Mouse (Mus musculus) embryonic facial prominence, embryonic 14.5 days (tissue): ENCODE data around the gene Hdlbp. TPM values are rescaled to one million over a fixed set of nuclear protein-coding genes. Genes with fewer than 3 reads are reported as not detected.
"Not testable (repeated sequence)": the region's sequence is repeated elsewhere in the genome, so short reads cannot be mapped to it uniquely, and the experiment has no call there.

Source experiments
- ATAC-seq: fragments of 200-750 bp; cut with Nextera tagmentation; 2 replicates; pipeline ENCODE4 v1.8.0; 2017; ENCODE audit warnings: low read depth, moderate number of reproducible peaks, moderate TSS enrichment
- DNase-seq: peaks from one replicate; pipeline ENCODE4 v3.0.0-alpha.2; 2015; ENCODE audit warnings: low spot score
- H3K27ac ChIP-seq: fragments of 300-500 bp; sonication (generic); replicated peaks from 2 replicates; pipeline ENCODE4 v1.5.1; 2014; ENCODE audit warnings: low read depth, mild to moderate bottlenecking, low read length, moderate library complexity
- H3K27me3 ChIP-seq: fragments of 300-500 bp; sonication (generic); replicated peaks from 2 replicates; pipeline ENCODE4 v1.6.1; 2014; ENCODE audit warnings: low read length; ENCODE audit not compliant: control insufficient read depth, insufficient read depth
- H3K36me3 ChIP-seq: fragments of 300-500 bp; sonication (generic); 2 replicates; pipeline ENCODE4 v1.6.1; 2014; ENCODE audit warnings: low read length, mixed read lengths; ENCODE audit not compliant: control insufficient read depth, insufficient read depth
- H3K4me1 ChIP-seq: fragments of 300-500 bp; sonication (generic); 2 replicates; pipeline ENCODE4 v1.6.1; 2014; ENCODE audit warnings: antibody characterized with exemption, low read length; ENCODE audit not compliant: control insufficient read depth, insufficient read depth
- H3K4me2 ChIP-seq: fragments of 300-500 bp; sonication (generic); 2 replicates; pipeline ENCODE4 v1.6.1; 2014; ENCODE audit warnings: low read depth, mild to moderate bottlenecking, low read length, moderate library complexity, mixed read lengths
- H3K4me3 ChIP-seq: fragments of 300-500 bp; sonication (generic); 2 replicates; pipeline ENCODE4 v1.5.1; 2014; ENCODE audit warnings: low read depth, mild to moderate bottlenecking, low read length
- H3K9ac ChIP-seq: fragments of 300-500 bp; sonication (generic); 2 replicates; pipeline ENCODE4 v1.6.1; 2014; ENCODE audit warnings: low read depth, mild to moderate bottlenecking, low read length, moderate library complexity, mixed read lengths
- H3K9me3 ChIP-seq: fragments of 300-500 bp; sonication (generic); 2 replicates; pipeline ENCODE4 v1.6.1; 2016; ENCODE audit warnings: low read length; ENCODE audit not compliant: control insufficient read depth
- WGBS: fragments of 180-500 bp; shearing (Covaris S2); extraction: QIAGEN DNeasy Blood & Tissue Kit; methylation state at CpG from one replicate; pipeline ENCODE4 v1.1.7; 2014; 5-methylcytosine and 5-hydroxymethylcytosine counted together
- polyA plus RNA-seq: library from polyadenylated mRNA; unstranded; fragments of >200 nt; fragmentation: Nextera tagmentation; extraction: Ambion mirVana; gene quantifications from 2 replicates; pipeline ENCODE4 v1.2.1, GENCODE M21; 2014

Gene Hdlbp
- polyA plus RNA-seq, 1 experiment from 2014 or later, result 194 TPM

- 50% methylated on average over 3 of the region's 3 CpGs for WGBS
- Histone ChIP-seq H3K9ac (no peak overlapping the region), H3K4me3 (no peak overlapping the region), H3K4me2 (no peak overlapping the region), H3K9me3 (no peaks in the 10 kb centered on the region), H3K27ac (no peak overlapping the region), H3K27me3 (no peaks in the 10 kb centered on the region), H3K4me1 (no peaks in the 10 kb centered on the region), H3K36me3 (no peaks in the 10 kb centered on the region)
- DNase-seq, result peak; percentile 63
- ATAC-seq, result peak; percentile 87
Observed at GRCm38 (mm10) chr1:93459101-93459500, 19.5 kb downstream of the Hdlbp start.

GRCm38 (mm10) chr1:93458357-93458756, 20.3 kb downstream of the Hdlbp start:
- ATAC-seq, result no peak
- Histone ChIP-seq H3K27me3 (no peaks in the 10 kb centered on the region), H3K9ac (no peak overlapping the region), H3K9me3 (no peaks in the 10 kb centered on the region), H3K4me3 (no peak overlapping the region), H3K27ac (no peak overlapping the region), H3K4me1 (no peaks in the 10 kb centered on the region), H3K4me2 (no peak overlapping the region), H3K36me3 (no peaks in the 10 kb centered on the region)
- no peak for DNase-seq
- WGBS, result 44% methylated on average over 1 of the region's 1 CpGs

DNA sequence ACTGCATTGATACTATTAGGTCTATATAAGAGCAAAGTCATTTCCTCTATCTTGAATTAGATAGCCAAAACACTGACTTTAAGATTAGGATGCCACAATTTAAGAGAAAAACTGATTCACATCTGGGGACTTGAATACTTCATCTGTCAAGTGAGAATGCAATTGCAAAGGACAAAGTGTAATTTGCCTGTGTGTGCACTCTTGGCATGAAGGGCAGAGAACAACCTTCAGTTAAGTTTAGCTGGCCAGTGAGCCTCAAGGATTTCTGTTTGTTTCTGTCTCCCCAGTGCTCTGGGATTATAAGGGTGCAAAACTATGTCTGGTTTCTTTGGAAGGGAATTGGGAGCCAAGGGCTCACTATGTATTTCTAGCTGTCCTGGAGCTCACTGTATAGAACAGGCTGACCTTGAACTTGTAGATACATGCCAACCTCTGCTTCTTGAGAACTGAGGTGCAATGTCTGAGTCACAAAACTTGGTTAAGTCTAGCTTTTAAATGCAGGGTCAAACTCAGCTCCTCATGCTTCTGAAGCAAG, 24.8 kb downstream of the Hdlbp start:
- H3K9me3 ChIP-seq, result no peaks in the 10 kb centered on the region
- H3K27ac ChIP-seq, result no peak overlapping the region
- H3K4me1 ChIP-seq, result no peaks in the 10 kb centered on the region
- no peaks in the 10 kb centered on the region for H3K27me3 ChIP-seq
- H3K36me3 ChIP-seq, result no peaks in the 10 kb centered on the region
- no peak overlapping the region for H3K9ac ChIP-seq
- ATAC-seq (no peak), DNase-seq (no peak)
- no peak overlapping the region for H3K4me2 ChIP-seq
- H3K4me3 ChIP-seq, result no peak overlapping the region

- not testable (repeated sequence) for ATAC-seq, H3K9ac ChIP-seq, H3K4me3 ChIP-seq, H3K9me3 ChIP-seq, H3K4me2 ChIP-seq, H3K4me1 ChIP-seq, H3K27me3 ChIP-seq, H3K36me3 ChIP-seq, H3K27ac ChIP-seq, DNase-seq
- WGBS, result 81% methylated on average over 5 of the region's 5 CpGs
Observed at GRCm38 (mm10) chr1:93450118-93450517, 28.5 kb downstream of the Hdlbp start.

- Histone ChIP-seq H3K4me1 (peaks cover 17% of the 10 kb centered on the region), H3K4me3 (peak overlapping the region; percentile 96), H3K27me3 (no peaks in the 10 kb centered on the region), H3K36me3 (peaks cover 16% of the 10 kb centered on the region), H3K4me2 (peak overlapping the region; percentile 61), H3K9me3 (no peaks in the 10 kb centered on the region), H3K27ac (peak overlapping the region; percentile 96), H3K9ac (peak overlapping the region; percentile 88)
- WGBS, result 18% methylated on average over 3 of the region's 3 CpGs
- DNase-seq, result no peak
- ATAC-seq, result peak; percentile 4; the same call in 1 of the 2 replicates
Observed at GRCm38 (mm10) chr1:93445822-93446162, 32.8 kb downstream of the Hdlbp start.

- ATAC-seq, result peak; percentile 95
- WGBS, result 0% methylated on average over 32 of the region's 84 CpGs
Observed at GRCm38 (mm10) chr1:93445111-93445821, 33.3 kb downstream of the Hdlbp start.

DNA sequence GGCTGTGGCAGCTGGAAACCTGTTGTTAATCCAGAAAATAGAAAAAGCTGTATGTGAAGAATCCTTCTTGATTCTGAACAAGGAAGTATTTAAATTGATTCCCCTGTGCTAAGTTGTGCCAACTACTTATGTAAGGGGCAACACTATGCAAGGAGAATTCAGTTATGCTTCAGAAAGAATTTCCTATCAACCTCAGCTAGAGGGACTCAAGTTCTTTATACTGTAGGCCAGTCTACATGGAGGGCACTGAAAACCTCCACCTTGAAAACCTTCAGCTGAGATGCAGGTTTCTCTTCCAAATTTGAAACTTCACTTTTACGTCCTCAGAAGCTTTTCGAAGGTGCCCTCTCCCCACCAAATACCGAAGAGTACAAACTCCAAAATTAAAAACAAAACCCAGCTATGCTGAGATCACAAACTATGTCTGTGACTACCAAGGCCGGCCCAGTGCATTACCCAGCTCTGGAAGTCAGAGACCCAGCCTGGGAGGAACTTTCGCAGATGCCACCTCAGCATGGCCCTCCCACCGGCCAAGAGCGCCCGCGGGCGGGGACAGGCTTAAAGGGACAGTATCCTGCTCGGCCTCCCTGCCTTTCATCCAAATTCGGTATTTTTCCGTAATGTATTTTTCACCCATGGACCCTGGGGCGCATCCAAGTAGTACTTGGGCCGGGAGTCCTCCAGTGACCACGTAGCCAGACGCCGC, 34.1 kb downstream of the Hdlbp start:
- no peaks in the 10 kb centered on the region for H3K27me3 ChIP-seq
- H3K9me3 ChIP-seq, result no peaks in the 10 kb centered on the region
- peak overlapping the region; percentile 88 for H3K9ac ChIP-seq
- DNase-seq (peak; percentile 86), ATAC-seq (peak; percentile 84)
- peaks cover 17% of the 10 kb centered on the region for H3K4me1 ChIP-seq
- peaks cover 28% of the 10 kb centered on the region for H3K36me3 ChIP-seq
- peak overlapping the region; percentile 61 for H3K4me2 ChIP-seq
- H3K27ac ChIP-seq, result peak overlapping the region; percentile 96
- peak overlapping the region; percentile 96 for H3K4me3 ChIP-seq
- WGBS, result 3% methylated on average over 18 of the region's 18 CpGs

More at GRCm38 (mm10) chr1:93445111-93445821, 33.3 kb downstream of the Hdlbp start:
- Histone ChIP-seq H3K4me3 (peak overlapping the region; percentile 96), H3K27me3 (no peaks in the 10 kb centered on the region), H3K9ac (peak overlapping the region; percentile 88), H3K27ac (peak overlapping the region; percentile 96), H3K9me3 (no peaks in the 10 kb centered on the region), H3K4me1 (peaks cover 17% of the 10 kb centered on the region), H3K4me2 (peak overlapping the region; percentile 61), H3K36me3 (peaks cover 21% of the 10 kb centered on the region)
- DNase-seq, result peak; percentile 91

DNA sequence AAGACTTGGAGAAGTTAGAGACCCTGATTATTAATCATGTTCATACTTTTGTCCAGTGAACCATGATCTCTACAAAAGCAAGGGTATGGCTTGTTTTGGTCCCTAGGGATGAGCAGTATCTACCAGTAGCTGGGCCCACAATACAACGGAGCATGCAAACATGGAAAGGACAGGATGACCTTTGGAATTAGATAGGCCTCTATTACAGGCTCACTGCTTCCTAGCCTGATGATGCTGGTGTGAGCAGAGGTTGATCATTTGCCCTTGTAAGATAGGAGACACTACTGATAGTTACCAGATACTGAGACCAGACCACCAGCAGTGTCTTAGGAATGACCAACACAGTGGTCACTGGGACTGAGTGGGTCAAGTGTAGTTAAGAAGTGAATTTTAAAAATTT, 39.3 kb downstream of the Hdlbp start:
- ATAC-seq, result no peak
- Histone ChIP-seq H3K9me3 (no peaks in the 10 kb centered on the region), H3K4me3 (no peak overlapping the region), H3K4me1 (peaks cover 14% of the 10 kb centered on the region), H3K27ac (no peak overlapping the region), H3K36me3 (peaks cover 76% of the 10 kb centered on the region), H3K4me2 (no peak overlapping the region), H3K27me3 (no peaks in the 10 kb centered on the region), H3K9ac (no peak overlapping the region)
- DNase-seq, result no peak
- 91% methylated on average over 1 of the region's 1 CpGs for WGBS
